Mouse (Mus musculus) MEL (cell line): ENCODE results near the gene Pdgfa. TPM values are rescaled to one million over a fixed set of nuclear protein-coding genes. Genes with fewer than 3 reads are reported as not detected.

ENCODE experiments used
- DNase-seq: peaks from one replicate; pipeline ENCODE4 v3.0.0; 2011; ENCODE audit warnings: low read depth, low spot score
- H3K27ac ChIP-seq: 2 replicates; pipeline ENCODE4 v1.5.1; 2012; ENCODE audit warnings: low read depth, mild to moderate bottlenecking, control low read depth, low read length, moderate library complexity; ENCODE audit not compliant: control insufficient read depth
- H3K27me3 ChIP-seq, 2 experiments: fragments of 150-350 bp in 1 of 2; sonication (generic) in 1 of 2; 2 replicates each; pipeline ENCODE4 v1.6.1; 2012; ENCODE audit warnings: low read length in 2 of 2, mild to moderate bottlenecking in 2 of 2, improper control_type of control experiment in 1 of 2, moderate library complexity in 1 of 2; ENCODE audit not compliant: insufficient read depth in 2 of 2, control insufficient read depth in 1 of 2
- H3K36me3 ChIP-seq, 2 experiments: 2 replicates each; pipeline ENCODE4 v1.6.1; 2012 to 2014; ENCODE audit warnings: low read length in 2 of 2, improper control_type of control experiment in 1 of 2, inconsistent platforms in 1 of 2, mild to moderate bottlenecking in 1 of 2; ENCODE audit not compliant: insufficient read depth in 2 of 2, control insufficient read depth in 1 of 2
- H3K4me1 ChIP-seq, 2 experiments: fragments of 150-350 bp in 1 of 2; sonication (generic) in 1 of 2; 2 replicates each; pipeline ENCODE4 v1.6.1; 2012; ENCODE audit warnings: low read length in 2 of 2, improper control_type of control experiment in 1 of 2, mild to moderate bottlenecking in 1 of 2; ENCODE audit not compliant: insufficient read depth in 2 of 2, control insufficient read depth in 1 of 2
- H3K4me3 ChIP-seq, 2 experiments: fragments of 150-350 bp in 1 of 2; sonication (generic) in 1 of 2; 2 replicates each; pipeline ENCODE4 v1.5.1; 2012; ENCODE audit warnings: low read depth in 2 of 2, low read length in 2 of 2, mild to moderate bottlenecking in 2 of 2, moderate library complexity in 2 of 2, control low read depth in 1 of 2, improper control_type of control experiment in 1 of 2; ENCODE audit not compliant: control insufficient read depth in 1 of 2, insufficient read depth in 1 of 2
- H3K79me2 ChIP-seq: 2 replicates; pipeline ENCODE4 v1.6.1; 2012; ENCODE audit warnings: mild to moderate bottlenecking, low read length, moderate library complexity; ENCODE audit not compliant: control insufficient read depth, poor library complexity, insufficient read depth
- H3K9ac ChIP-seq: 2 replicates; pipeline ENCODE4 v1.6.1; 2012; ENCODE audit warnings: low read depth, mild to moderate bottlenecking, control low read depth, low read length, moderate library complexity; ENCODE audit not compliant: control insufficient read depth, poor library complexity, severe bottlenecking
- H3K9me3 ChIP-seq: fragments of 150-350 bp; sonication (generic); replicated peaks from 2 replicates; pipeline ENCODE4 v1.6.1; 2012; ENCODE audit warnings: mild to moderate bottlenecking, low read length, improper control_type of control experiment, moderate library complexity; ENCODE audit not compliant: insufficient read depth
- BHLHE40 ChIP-seq: IDR thresholded peaks from 2 replicates; pipeline ENCODE4 v1.6.1; 2012; ENCODE audit warnings: low read depth, mild to moderate bottlenecking, inconsistent platforms, low read length, improper control_type of control experiment, borderline replicate concordance
- E2F4 ChIP-seq: IDR thresholded peaks from 2 replicates; pipeline ENCODE4 v1.6.1; 2011; ENCODE audit warnings: low read depth, low read length, improper control_type of control experiment, borderline replicate concordance
- ETS1 ChIP-seq: IDR thresholded peaks from 2 replicates; pipeline ENCODE4 v1.6.1; 2012; ENCODE audit warnings: low read depth, mild to moderate bottlenecking, inconsistent platforms, low read length, improper control_type of control experiment, moderate library complexity
- GATA1 ChIP-seq: IDR thresholded peaks from 2 replicates; pipeline ENCODE4 v1.6.1; 2011; ENCODE audit warnings: low read depth, low read length, improper control_type of control experiment
- JUND ChIP-seq: IDR thresholded peaks from 2 replicates; pipeline ENCODE4 v1.6.1; 2011; ENCODE audit warnings: low read depth, mild to moderate bottlenecking, improper control_type of control experiment, low read length
- KAT2A ChIP-seq: conservative IDR thresholded peaks from 2 replicates; pipeline ENCODE4 v1.6.1; 2012; ENCODE audit warnings: low read depth, low read length, improper control_type of control experiment, inconsistent platforms
- MAFK ChIP-seq: IDR thresholded peaks from 2 replicates; pipeline ENCODE4 v1.6.1; 2011; ENCODE audit warnings: low read depth, mild to moderate bottlenecking, low read length, improper control_type of control experiment, borderline replicate concordance
- MAX ChIP-seq: IDR thresholded peaks from 2 replicates; pipeline ENCODE4 v1.6.1; 2011; ENCODE audit warnings: low read length, improper control_type of control experiment
- MEF2A ChIP-seq: IDR thresholded peaks from 2 replicates; pipeline ENCODE4 v1.6.1; 2014; ENCODE audit warnings: low read depth, mild to moderate bottlenecking, inconsistent platforms, low read length, improper control_type of control experiment; ENCODE audit not compliant: poor library complexity, insufficient replicate concordance, severe bottlenecking; ENCODE audit errors: extremely low read depth
- MXI1 ChIP-seq: IDR thresholded peaks from 2 replicates; pipeline ENCODE4 v1.6.1; 2011; ENCODE audit warnings: mild to moderate bottlenecking, low read depth, low read length, improper control_type of control experiment
- MYB ChIP-seq: IDR thresholded peaks from 2 replicates; pipeline ENCODE4 v1.6.1; 2011; ENCODE audit warnings: mild to moderate bottlenecking, low read depth, low read length, improper control_type of control experiment
- NELFE ChIP-seq: IDR thresholded peaks from 2 replicates; pipeline ENCODE4 v1.6.1; 2011; ENCODE audit warnings: low read depth, low read length, improper control_type of control experiment
- POLR2A ChIP-seq, 2 experiments: IDR thresholded peaks; 2 replicates each; pipeline ENCODE4 v1.6.1; 2011 to 2012; ENCODE audit warnings: low read length in 2 of 2, mild to moderate bottlenecking in 2 of 2, control low read depth in 1 of 2, improper control_type of control experiment in 1 of 2, low read depth in 1 of 2, moderate library complexity in 1 of 2; ENCODE audit not compliant: control insufficient read depth in 1 of 2, insufficient read depth in 1 of 2, poor library complexity in 1 of 2
- POLR2AphosphoS5 ChIP-seq: IDR thresholded peaks from 2 replicates; pipeline ENCODE4 v1.6.1; 2012; ENCODE audit warnings: low read depth, borderline replicate concordance, mild to moderate bottlenecking, inconsistent platforms, low read length, moderate library complexity, mixed read lengths
- RCOR1 ChIP-seq: IDR thresholded peaks from 2 replicates; pipeline ENCODE4 v1.6.1; 2012; ENCODE audit warnings: low read depth, mild to moderate bottlenecking, inconsistent platforms, low read length, improper control_type of control experiment
- SIN3A ChIP-seq: IDR thresholded peaks from 2 replicates; pipeline ENCODE4 v1.6.1; 2012; ENCODE audit warnings: low read length, improper control_type of control experiment, inconsistent platforms
- SMC3 ChIP-seq: IDR thresholded peaks from 2 replicates; pipeline ENCODE4 v1.6.1; 2011; ENCODE audit warnings: low read depth, low read length, improper control_type of control experiment
- TAL1 ChIP-seq: IDR thresholded peaks from 2 replicates; pipeline ENCODE4 v1.6.1; 2012; ENCODE audit warnings: mild to moderate bottlenecking, inconsistent platforms, low read length, moderate library complexity, mixed read lengths
- TBP ChIP-seq: IDR thresholded peaks from 2 replicates; pipeline ENCODE4 v1.8.0; 2011; ENCODE audit warnings: low read depth, low read length, improper control_type of control experiment
- TCF12 ChIP-seq: IDR thresholded peaks from 2 replicates; pipeline ENCODE4 v1.6.1; 2014; ENCODE audit warnings: low read depth, mild to moderate bottlenecking, inconsistent platforms, low read length, improper control_type of control experiment, moderate library complexity
- ZNF384 ChIP-seq: IDR thresholded peaks from 2 replicates; pipeline ENCODE4 v1.6.1; 2012; ENCODE audit warnings: low read depth, mild to moderate bottlenecking, inconsistent platforms, low read length, improper control_type of control experiment
- polyA plus RNA-seq, 2 experiments: library from polyadenylated mRNA; stranded (reverse) in 1 of 2; unstranded in 1 of 2; fragments of >175 nt in 1 of 2; fragments of >200 nt in 1 of 2; gene quantifications; 2 replicates each; pipeline versions ENCODE4 v1.2.1 to v1.2.4; 2012; ENCODE audit warnings: low replicate concordance in 2 of 2, low read depth in 1 of 2; ENCODE audit not compliant: insufficient read length in 2 of 2, insufficient read depth in 1 of 2, missing spikeins in 1 of 2
- total RNA-seq: library from RNA; depleted of rRNA; stranded (reverse); fragments of 300-350 nt; gene quantifications from 2 replicates; pipeline ENCODE4 v1.2.3, GENCODE M21; 2012

Gene Pdgfa
- total and polyA plus RNA-seq, 3 experiments, result not detected

DNA sequence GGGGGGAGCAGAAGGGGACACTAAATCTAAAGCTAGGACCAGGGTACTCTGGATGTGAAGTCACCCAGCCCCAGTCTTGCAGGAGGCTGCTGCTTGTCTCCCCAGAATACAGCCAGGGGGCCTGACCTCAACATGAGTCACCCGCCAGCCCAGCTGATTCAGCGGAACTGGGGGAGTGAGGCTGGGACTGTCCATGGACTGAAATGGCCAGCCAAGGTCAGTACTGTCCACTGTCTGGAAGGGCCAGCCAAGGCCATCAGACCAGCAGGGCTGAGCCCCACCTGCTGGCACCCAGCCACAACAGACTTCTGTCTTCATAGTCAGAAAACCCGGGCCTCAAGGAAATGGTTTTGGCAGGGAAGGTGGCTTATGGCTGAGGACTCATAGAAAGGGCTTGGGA, 17.9 kb upstream of the Pdgfa start:
- Histone ChIP-seq H3K4me1 (no peaks in the 10 kb centered on the region), H3K27me3 (no peaks in the 10 kb centered on the region), H3K79me2 (no peaks in the 10 kb centered on the region), H3K9me3 (no peaks in the 10 kb centered on the region), H3K4me3 (no peak overlapping the region), H3K27ac (no peak overlapping the region), H3K9ac (no peak overlapping the region), H3K36me3 (no peaks in the 10 kb centered on the region)
- no peak for DNase-seq
- TF ChIP-seq JUND (no peak), SMC3 (no peak), ZNF384 (no peak), ETS1 (no peak), MAX (no peak), E2F4 (no peak)

DNA sequence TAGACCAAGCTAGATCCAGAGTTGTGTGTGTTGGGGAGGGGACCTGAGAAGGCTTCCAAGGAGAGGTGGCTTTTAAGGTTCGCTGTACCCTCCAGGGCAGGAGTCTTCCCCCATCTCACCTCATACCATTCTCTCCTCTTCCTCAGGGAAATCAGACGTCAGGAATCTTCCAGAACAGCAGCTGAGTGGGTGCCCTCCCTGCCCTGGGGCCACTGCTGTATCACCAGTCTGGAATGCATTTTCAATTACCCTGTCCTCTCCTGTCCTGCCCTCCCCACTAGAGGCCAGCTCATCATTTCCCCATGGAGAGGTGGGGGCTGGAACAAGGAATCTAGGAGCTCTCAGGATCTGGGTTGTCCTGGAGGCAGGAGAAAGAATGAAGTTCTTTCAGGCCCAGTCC, 13.5 kb upstream of the Pdgfa start:
- H3K79me2 ChIP-seq, result no peaks in the 10 kb centered on the region
- no peak overlapping the region for H3K27ac ChIP-seq
- TF ChIP-seq MXI1 (no peak), SMC3 (no peak), TCF12 (no peak), KAT2A (no peak), GATA1 (no peak), SIN3A (no peak), TAL1 (no peak), TBP (no peak), POLR2AphosphoS5 (no peak), BHLHE40 (no peak)
- no peaks in the 10 kb centered on the region for H3K9me3 ChIP-seq
- no peak overlapping the region for H3K9ac ChIP-seq
- DNase-seq, result no peak
- H3K36me3 ChIP-seq, result no peaks in the 10 kb centered on the region
- no peaks in the 10 kb centered on the region for H3K27me3 ChIP-seq
- no peaks in the 10 kb centered on the region for H3K4me1 ChIP-seq
- H3K4me3 ChIP-seq, result no peak overlapping the region

DNA sequence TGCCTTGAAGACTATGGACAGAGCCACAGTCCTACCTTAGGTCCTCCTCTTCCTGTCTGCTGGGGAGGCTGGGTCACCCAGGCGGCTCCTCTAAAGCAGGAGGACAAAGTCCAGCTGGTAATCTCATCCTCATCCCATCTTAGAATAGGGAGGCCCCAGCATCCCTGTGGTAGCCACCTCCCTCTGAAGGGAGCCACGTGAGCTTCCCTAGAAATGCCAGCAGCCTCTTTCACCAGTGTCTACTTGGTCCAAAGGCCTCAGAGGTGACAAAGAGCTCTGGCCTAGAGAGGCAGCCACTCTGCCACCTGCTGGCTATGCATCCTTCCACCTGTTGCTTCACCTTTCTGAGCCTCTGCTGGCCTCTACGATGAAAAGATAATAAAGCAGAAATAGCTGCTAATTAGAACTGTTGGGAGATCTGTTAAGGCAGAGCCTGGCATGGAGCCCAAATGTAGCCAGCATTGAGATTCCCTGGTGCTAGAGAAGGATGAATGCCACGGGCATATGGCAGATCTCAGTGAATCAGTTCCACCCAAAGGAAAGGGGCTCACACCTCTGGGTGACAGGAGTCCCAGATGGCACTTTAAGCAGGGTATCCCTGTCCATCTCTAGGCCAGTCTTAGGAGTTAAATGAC, 10.1 kb upstream of the Pdgfa start:
- H3K27ac ChIP-seq, result no peak overlapping the region
- no peaks in the 10 kb centered on the region for H3K79me2 ChIP-seq
- DNase-seq, result no peak
- no peak overlapping the region for H3K4me3 ChIP-seq
- H3K4me1 ChIP-seq, result no peaks in the 10 kb centered on the region
- no peak for TF ChIP-seq JUND
- TF ChIP-seq NELFE, result no peak
- TF ChIP-seq RCOR1, result no peak
- TF ChIP-seq MAFK, result no peak
- TF ChIP-seq MYB, result no peak
- TF ChIP-seq TCF12, result no peak
- TF ChIP-seq KAT2A, result no peak
- TF ChIP-seq MEF2A, result no peak
- TF ChIP-seq POLR2A (IDR thresholded peaks at IDR 0.05; ENCODE audit: control insufficient read depth in 1 of 2, insufficient read depth in 1 of 2, low read depth in 1 of 2, low read length in 2 of 2, poor library complexity in 1 of 2), result no peak
- no peaks in the 10 kb centered on the region for H3K9me3 ChIP-seq
- no peak overlapping the region for H3K9ac ChIP-seq
- no peaks in the 10 kb centered on the region for H3K27me3 ChIP-seq
- H3K36me3 ChIP-seq, result no peaks in the 10 kb centered on the region
